Mouse (Mus musculus) right cerebral cortex, postnatal 36 days (tissue): ENCODE measurements around the gene Herc3.

Experiments used
- DNase-seq, 2 experiments: peaks; one replicate each; pipeline ENCODE4 v3.0.0; 2022; ENCODE audit warnings: low spot score in 2 of 2, mixed read lengths in 1 of 2

Gene Herc3

DNA sequence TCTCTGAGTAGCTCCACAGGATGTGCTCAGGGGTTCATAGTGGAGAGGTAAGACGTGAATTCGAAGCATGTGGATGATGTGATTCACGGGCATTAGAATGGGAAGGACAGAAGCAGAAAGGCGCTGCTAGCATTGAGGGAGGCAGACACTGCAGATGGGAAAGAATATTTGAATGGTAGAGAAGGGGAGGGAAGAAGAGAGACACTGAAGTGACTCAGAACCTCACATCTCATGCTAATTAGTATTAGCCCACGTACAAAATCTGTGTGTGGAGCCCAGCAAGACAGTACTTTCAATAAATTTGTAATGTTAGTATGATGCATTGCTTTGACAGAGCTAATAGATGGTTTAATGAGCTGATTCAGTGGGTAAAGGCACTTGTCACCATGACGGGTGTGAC lies 89.5 kb downstream of the Herc3 start:
- DNase-seq: no peak

DNA sequence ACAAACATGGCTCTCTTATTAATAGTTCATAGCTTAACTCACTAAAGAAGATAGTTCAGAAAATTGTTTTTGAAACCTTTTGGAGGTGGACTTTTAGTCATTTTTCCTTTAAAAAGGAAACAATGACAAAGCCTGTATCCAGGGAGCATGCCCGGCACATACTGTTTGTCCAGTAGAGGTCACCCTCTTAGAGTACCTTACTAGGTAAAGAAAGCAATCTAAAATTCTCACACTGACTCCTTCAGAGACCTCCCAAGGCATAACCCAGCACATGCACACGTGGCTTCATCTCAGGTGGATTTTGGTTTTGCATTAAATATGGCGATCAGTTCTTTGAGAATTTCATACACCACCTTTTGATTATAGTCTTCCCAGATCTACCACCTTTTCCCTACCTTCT lies 90.4 kb downstream of the Herc3 start:
- no peak for DNase-seq

DNA sequence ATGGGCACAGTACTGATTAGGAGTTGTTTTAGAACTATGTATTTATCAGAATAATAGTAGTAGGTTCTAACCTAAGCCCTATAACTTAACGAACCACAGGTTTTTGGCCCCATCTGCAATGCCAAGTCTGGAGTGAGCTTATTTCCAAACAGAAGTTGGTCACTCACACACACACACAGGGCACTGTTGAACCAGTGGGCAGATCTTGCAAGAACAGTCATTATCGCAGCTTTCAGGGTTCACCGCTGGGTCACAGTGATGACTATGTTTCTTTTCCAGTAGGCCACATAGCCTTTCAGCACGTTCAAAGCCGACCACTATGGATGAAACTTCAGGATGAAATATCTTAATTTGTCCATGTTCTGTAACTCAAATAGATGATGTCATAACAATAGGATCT lies 91.2 kb downstream of the Herc3 start:
- DNase-seq: no peak

- DNase-seq: no peak
These were observed 96.6 kb downstream of the Herc3 start for GRCm38 (mm10) chr6:58927881-58928280.

DNA sequence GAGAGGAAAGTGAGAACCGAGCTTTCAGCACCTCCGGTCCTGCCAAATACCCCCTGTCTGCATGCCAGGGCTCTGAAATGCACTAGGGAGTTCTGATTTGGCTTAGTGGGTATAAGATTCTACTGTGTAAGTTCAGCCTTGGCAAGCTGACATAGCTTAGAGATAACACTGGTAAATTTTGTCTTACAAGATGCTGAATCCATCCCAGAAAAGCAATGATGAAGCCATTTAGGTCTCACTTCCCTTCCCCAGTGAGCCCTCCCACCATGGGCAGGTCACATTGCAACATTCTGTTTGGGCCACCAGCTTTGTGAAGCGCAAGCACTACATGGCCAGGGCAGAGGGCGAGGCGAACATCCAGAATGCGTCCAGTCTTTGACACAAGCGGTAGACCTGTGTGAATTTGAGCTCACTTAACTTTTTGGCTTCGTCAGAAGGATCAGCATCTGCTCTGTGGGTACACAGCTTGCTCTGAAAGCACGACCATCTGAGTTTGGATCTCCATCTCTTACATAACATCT lies 98.7 kb downstream of the Herc3 start:
- DNase-seq: no peak

DNA sequence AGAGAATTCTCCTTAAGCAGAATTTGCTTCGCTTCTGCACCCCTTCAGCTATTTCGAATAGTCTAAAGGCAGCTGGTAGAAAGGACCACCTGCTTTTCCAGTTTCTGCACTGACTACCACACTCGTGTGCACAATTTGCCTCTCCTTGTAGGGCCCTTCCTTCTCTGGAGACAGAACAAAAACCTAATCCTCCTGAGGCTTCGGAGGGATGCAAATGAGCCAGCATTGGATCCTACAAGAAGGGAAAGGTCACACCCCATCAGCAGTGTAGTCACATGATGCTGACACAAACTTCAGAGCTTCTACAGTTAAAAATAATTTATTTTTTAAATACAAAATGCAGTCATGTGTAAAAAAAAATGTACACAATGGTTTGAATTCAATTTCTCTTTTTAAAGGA lies 99.9 kb downstream of the Herc3 start:
- DNase-seq: no peak

DNA sequence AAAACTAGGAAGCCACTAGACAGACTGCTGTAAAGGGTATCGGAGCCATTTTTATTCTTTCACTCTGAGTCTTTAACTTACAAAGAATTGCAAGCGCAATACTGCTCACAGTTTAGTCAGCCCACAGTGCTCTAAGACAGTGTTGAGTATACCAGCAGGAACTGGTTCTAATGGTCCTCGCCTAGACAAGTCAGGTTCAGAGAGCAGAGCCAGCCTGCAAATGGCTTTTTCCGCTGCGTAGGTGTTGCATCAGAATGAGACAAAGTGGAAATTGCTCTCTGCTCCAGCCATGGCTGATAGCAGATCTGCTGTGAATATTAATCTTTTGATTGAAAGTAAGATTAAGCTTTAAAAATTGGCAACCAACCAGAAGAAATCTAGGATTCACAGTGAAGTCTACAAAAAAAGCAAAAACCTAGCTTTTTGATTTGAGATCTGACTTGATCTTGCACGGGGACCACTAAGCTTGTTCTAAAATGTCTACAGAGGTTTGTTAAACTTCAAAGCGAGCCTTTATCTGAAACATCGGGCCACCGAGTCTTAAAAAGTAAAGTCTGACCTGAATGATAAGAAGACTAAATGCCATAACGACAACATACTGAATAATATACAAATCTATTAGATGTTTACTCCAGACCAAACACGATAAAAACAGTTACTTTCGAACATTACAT lies 101.4 kb downstream of the Herc3 start:
- no peak for DNase-seq

DNA sequence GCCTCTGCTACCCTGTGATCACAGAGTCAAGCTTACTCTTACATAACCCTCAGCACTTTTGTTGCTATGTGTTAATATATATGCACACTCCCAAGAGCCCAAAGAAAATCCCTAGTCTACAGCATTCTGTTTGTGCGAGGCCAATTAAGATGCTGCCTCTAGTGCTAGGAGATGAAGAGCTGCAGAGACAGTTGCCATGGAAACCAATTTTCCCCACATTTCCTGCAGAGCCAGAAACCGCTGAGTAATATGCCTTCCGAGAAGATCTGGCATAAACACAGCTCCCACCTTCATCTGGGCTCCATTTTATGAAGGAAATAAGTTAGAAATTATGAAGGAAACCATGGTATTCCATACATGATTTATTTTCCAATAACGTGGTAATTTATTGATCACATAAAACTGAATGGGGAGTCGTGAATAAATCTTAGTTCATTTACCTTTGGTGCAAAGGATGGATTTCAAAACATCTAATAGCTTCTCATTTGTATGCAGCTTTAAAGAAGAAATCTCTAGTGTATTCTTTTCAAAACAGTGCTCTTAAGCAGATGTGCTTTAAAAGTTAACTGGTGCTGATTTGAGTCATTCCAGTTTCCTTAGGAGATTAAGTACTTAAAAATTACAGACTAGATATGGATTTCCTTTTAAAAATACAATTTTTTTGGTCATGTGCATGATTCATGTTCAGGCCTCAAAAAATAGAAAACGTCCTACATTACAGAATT lies 102.1 kb downstream of the Herc3 start:
- DNase-seq: peak; percentile 74 to 87

- no peak for DNase-seq
These were observed 102.9 kb downstream of the Herc3 start for GRCm38 (mm10) chr6:58934144-58934543.

DNA sequence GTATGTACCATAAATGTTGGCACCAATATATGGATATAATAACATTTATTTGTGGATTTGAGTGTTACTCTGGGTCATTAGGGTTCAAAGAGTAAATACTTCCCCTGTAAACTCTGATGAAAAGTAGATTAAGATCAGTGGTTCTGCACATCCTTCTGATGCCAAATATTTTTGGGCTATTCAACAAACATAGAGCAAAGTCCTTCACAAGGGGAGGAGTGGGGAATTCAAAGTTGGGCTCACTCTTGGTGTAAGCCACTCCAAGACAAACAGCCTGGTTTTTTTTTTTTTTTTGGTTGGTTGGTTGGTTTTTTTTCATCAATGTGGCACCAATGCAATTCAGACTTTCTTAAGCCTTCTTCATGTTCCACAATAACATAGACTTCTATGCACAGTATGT lies 106.5 kb downstream of the Herc3 start:
- DNase-seq: no peak

DNA sequence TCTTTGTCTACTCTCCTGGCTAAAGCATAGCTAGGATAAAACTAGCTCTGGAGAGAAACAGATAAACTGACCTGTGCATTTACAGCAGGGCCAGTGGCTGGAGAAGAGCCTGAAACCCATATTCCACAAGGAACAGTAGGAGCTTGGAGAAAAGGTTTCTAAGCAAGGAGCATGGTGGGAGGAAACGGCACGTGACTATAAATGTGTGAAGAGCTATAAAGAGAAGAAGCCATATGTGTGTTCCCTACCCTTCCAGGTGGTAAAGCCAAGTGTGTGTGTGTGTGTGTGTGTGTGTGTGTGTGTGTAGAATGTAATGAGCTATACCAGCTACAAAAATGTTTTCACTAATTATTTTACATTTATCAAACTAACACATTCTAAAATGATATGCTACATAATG lies 111.0 kb downstream of the Herc3 start:
- DNase-seq: peak in 1 of 2 experiments; percentile 65

DNA sequence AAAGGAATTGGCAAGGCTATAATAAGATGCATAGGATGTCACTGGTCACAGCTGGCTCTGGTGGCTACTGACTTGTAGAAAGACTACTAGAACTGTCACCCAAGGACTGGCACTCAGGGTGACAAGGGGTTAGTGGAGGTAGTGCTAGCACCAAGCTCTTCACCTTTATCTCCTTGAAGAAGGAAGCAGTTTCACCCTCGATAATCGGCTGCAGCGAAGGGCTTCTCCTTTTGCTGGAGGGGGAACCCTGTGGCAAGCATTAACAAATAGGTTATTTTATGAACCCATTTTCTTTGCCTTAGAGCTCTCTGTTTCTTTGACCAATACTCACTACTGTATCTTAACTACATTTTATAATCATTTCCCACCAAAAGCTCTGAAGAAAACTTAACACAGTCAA lies 112.7 kb downstream of the Herc3 start:
- no peak for DNase-seq

- no peak for DNase-seq
These were observed 115.0 kb downstream of the Herc3 start for GRCm38 (mm10) chr6:58946246-58946645.

DNA sequence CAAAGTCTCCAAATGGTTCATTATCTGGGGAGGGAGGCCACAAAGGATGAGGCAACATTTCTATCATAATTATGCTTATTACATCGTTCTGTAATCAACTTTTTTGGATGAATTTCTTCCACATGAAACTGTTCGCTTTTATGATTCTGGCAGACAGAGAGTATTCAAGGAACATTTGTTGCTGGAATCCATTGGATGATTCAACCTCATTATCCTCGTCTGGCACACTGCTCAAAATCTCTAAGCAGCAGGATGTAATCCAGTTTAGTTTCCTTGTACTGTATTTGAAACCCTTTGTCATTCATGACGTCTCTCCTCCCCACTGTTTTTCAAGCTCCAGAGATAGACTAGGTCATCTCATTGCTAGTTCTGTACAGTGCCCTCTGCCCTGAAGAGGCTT lies 115.6 kb downstream of the Herc3 start:
- DNase-seq: no peak

- DNase-seq: no peak
These were observed 119.1 kb downstream of the Herc3 start for GRCm38 (mm10) chr6:58950410-58950809.

- DNase-seq: no peak
These were observed 120.1 kb downstream of the Herc3 start for GRCm38 (mm10) chr6:58951128-58951992.

GRCm38 (mm10) chr6:58960523-58960922 lies 129.3 kb downstream of the Herc3 start:
- no peak for DNase-seq

DNA sequence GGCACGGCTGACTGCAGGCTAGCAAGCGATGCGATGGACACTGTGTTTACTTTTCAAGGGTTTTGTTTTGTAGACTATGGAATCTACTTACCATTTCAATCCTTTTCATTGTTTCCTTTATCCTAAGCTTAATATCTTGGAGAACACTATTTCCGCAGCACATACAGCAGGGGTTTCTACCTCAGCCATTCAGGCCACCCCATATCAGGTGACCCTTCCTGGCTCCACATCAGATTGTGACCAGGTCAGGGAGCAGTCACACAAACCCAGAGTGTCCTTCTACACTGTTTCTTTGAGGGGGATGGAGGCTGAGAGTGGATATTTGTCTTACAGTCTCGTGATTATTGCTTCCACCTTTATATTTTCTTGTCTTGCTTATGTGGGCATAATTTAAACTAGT lies 131.4 kb downstream of the Herc3 start:
- no peak for DNase-seq

DNA sequence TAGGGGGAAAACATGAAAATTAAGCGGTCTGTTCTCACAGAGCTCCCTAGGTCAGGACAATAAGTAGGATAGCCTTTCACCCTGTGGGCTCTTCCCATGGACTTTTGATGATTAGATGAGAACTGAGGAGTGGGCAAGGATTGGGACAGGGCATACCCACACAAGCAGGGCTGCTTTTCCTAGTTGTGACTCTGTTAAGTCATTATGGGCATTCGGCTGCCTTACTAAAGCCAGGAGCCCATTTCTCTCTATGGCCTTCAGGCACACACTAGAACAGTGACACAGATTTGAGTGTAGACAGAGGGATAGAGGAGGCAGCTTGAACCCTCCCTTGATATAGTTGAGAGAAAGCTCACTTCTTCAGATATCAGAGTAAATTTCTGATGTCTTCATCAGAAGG lies 132.8 kb downstream of the Herc3 start:
- no peak for DNase-seq

GRCm38 (mm10) chr6:58964565-58964964 lies 133.3 kb downstream of the Herc3 start:
- no peak for DNase-seq

GRCm38 (mm10) chr6:58965071-58965831 lies 134.0 kb downstream of the Herc3 start:
- DNase-seq: no peak

- no peak for DNase-seq
These were observed 137.0 kb downstream of the Herc3 start for GRCm38 (mm10) chr6:58968272-58968671.
